Mouse (Mus musculus) regulatory T cell (primary cell): ENCODE measurements around the gene Fgf10.

Source experiments
- in situ Hi-C: fragments of 300-600 bp; cut with MboI, MseI; formaldehyde crosslinking; loops from one replicate; pipeline ENCODE4 v1.15.1; 2025; ENCODE audit warnings: high pct_unique_total_duplicates

The Fgf10 gene

DNA sequence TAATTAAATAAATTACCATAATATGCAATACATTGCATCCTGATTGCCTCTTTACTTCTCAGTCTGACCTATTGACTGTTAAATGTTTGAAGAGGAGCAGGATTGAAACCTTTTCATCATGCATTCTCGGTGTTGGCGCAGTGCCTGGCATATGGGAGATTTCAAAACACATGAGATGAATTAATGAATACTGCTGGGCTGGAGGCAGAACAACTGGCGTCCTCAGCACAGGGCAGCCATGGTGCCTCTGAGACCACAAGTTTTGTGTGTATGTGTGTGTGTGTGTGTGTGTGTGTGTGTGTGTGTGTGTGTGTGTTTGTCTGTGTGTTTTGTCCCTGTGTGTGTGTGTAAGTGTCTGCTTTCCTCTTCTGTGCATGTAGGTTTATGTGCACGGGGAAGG lies 165.5 kb downstream of the Fgf10 start:
- in situ Hi-C loops, result no loop called here
